In the genomic region with DNA sequence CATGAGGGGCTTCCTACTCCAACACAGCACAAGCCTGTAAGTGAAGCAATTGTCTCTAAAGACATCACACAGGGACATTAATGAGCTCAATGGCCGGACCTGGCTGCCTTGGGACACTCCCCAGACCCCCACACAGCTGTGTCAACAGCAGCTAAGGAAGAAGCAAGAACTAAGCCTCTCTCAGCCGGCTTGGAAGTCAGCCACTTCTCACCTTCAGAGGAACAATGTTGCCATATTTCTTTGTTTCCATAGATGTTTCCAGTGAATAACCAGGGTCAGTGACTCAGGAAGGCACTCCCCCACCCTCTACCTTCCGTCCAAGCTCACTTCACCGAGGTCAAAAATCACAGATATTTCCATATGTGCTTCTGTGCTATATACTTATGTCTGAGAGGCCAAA, we compare ENCODE assay signal across 8 mouse cellular contexts.
DNase-seq lines count a peak whose midpoint lies in the region; ATAC-seq and TF ChIP-seq lines count a peak whose summit lies in the region.

No protein-coding gene starts in this region.

- peaks cover 10% of the 10 kb centered on the region for H3K9me3 ChIP-seq in embryonic facial prominence, embryonic 10.5 days
- H3K9me3 ChIP-seq in heart, embryonic 14.5 days (ENCODE audit: control insufficient read depth, low read length) = 0 out of 2 replicates have a peak, but pooled peaks cover 6% of the 10 kb centered on the region
- H3K9me3 ChIP-seq in limb, embryonic 14.5 days (ENCODE audit: control insufficient read depth, low read length) = peaks cover 6% of the 10 kb centered on the region; the same call in 1 of the 2 replicates

- H3K36me3 ChIP-seq in kidney, adult 2 months (ENCODE audit: control insufficient read depth, insufficient read depth, low read length) = no peaks in the 10 kb centered on the region
- H3K36me3 ChIP-seq in embryonic facial prominence, embryonic 10.5 days (replicated peaks) = no peaks in the 10 kb centered on the region
- H3K36me3 ChIP-seq in heart, embryonic 14.5 days (ENCODE audit: control insufficient read depth, insufficient read depth, low read length) = no peaks in the 10 kb centered on the region
- no peaks in the 10 kb centered on the region for H3K36me3 ChIP-seq in limb, embryonic 14.5 days (ENCODE audit: control insufficient read depth, insufficient read depth, low read length)

- no peak overlapping the region for H3K4me2 ChIP-seq in heart, embryonic 14.5 days (ENCODE audit: low read length)
- H3K4me2 ChIP-seq in limb, embryonic 14.5 days (replicated peaks; ENCODE audit: low read depth, low read length, severe bottlenecking) = no peak overlapping the region

- peak; percentile 54 for ATAC-seq in heart, embryonic 14.5 days (ENCODE audit: insufficient number of reproducible peaks, insufficient read depth, low FRiP score, low read depth)
- peak; percentile 39; the same call in 1 of the 2 replicates for ATAC-seq in limb, embryonic 14.5 days (ENCODE audit: low FRiP score, low read depth)
- ATAC-seq in cerebellum, adult (ENCODE audit: insufficient number of reproducible peaks, low FRiP score, low TSS enrichment) = no peak

- H3K4me1 ChIP-seq in kidney, adult 2 months (ENCODE audit: control insufficient read depth, insufficient read depth, low read length) = no peaks in the 10 kb centered on the region
- peaks cover 33% of the 10 kb centered on the region for H3K4me1 ChIP-seq in embryonic facial prominence, embryonic 10.5 days
- peaks cover 0 to 3% of the 10 kb centered on the region in 2 experiments; a peak in 1 of 4 replicates for H3K4me1 ChIP-seq in heart, embryonic 14.5 days (ENCODE audit: control insufficient read depth in 2 of 2, insufficient read depth in 2 of 2, low read length in 2 of 2)
- H3K4me1 ChIP-seq in limb, embryonic 14.5 days (ENCODE audit: control insufficient read depth, insufficient read depth, low read length) = peaks cover 14% of the 10 kb centered on the region

- no peak overlapping the region for H3K9ac ChIP-seq in heart, embryonic 14.5 days (ENCODE audit: low read length)
- H3K9ac ChIP-seq in limb, embryonic 14.5 days (ENCODE audit: low read depth, low read length, severe bottlenecking) = no peak overlapping the region

- no peak for TF ChIP-seq CTCF in kidney, adult 2 months (conservative IDR thresholded peaks at IDR 0.05; ENCODE audit: insufficient read depth, insufficient read length, low read depth, low read length)

- TF ChIP-seq POLR2A in kidney, adult 2 months (IDR thresholded peaks at IDR 0.05; ENCODE audit: low read depth, low read length) = no peak
- no peak for TF ChIP-seq POLR2A in limb, embryonic 14.5 days (IDR thresholded peaks at IDR 0.05; ENCODE audit: borderline replicate concordance, extremely low read depth, insufficient read depth, insufficient read length)

- WGBS in kidney, adult 2 months = 54% methylated on average over 4 of the region's 4 CpGs
- 52% methylated on average over 4 of the region's 4 CpGs for WGBS in embryonic facial prominence, embryonic 10.5 days
- WGBS in heart, embryonic 14.5 days = 43% methylated on average over 4 of the region's 4 CpGs
- 30% methylated on average over 4 of the region's 4 CpGs for WGBS in limb, embryonic 14.5 days

- H3K4me3 ChIP-seq in kidney, adult 2 months (ENCODE audit: insufficient read depth, low read depth, low read length) = no peak overlapping the region
- no peak overlapping the region for H3K4me3 ChIP-seq in embryonic facial prominence, embryonic 10.5 days
- no peak overlapping the region for H3K4me3 ChIP-seq in heart, embryonic 14.5 days (ENCODE audit: control insufficient read depth in 1 of 2, insufficient read depth in 1 of 2, low read depth in 1 of 2, low read length in 2 of 2)
- no peak overlapping the region for H3K4me3 ChIP-seq in limb, embryonic 14.5 days (replicated peaks; ENCODE audit: low read length)

- no peaks in the 10 kb centered on the region for H3K27me3 ChIP-seq in kidney, adult 2 months (replicated peaks; ENCODE audit: control insufficient read depth, insufficient read depth, low read length)
- H3K27me3 ChIP-seq in embryonic facial prominence, embryonic 10.5 days (replicated peaks; ENCODE audit: low read depth, poor library complexity, severe bottlenecking) = no peaks in the 10 kb centered on the region
- H3K27me3 ChIP-seq in heart, embryonic 14.5 days (ENCODE audit: control insufficient read depth, insufficient read depth, low read length) = no peaks in the 10 kb centered on the region
- H3K27me3 ChIP-seq in limb, embryonic 14.5 days (ENCODE audit: control insufficient read depth, insufficient read depth, low read length) = no peaks in the 10 kb centered on the region

- H3K27ac ChIP-seq in kidney, adult 2 months (ENCODE audit: insufficient read depth, low read depth, low read length) = no peak overlapping the region
- H3K27ac ChIP-seq in embryonic facial prominence, embryonic 10.5 days (replicated peaks) = peak overlapping the region; percentile 49
- peak overlapping the region; percentile 59; a peak in 2 of 4 replicates for H3K27ac ChIP-seq in heart, embryonic 14.5 days (replicated peaks in 1 of 2; ENCODE audit: control insufficient read depth in 1 of 2, insufficient read depth in 1 of 2, low read depth in 2 of 2, low read length in 2 of 2)
- peak overlapping the region; percentile 65 for H3K27ac ChIP-seq in limb, embryonic 14.5 days (replicated peaks; ENCODE audit: low read depth, low read length)

- peak; percentile 58 for DNase-seq in kidney, adult 2 months
- DNase-seq in kidney, adult 9 months = no peak
- DNase-seq in embryonic facial prominence, embryonic 10.5 days (ENCODE audit: low spot score) = no peak
- DNase-seq in limb, embryonic 14.5 days (ENCODE audit: low spot score) = peak; percentile 57
- DNase-seq in right cerebral cortex, postnatal 10 days (ENCODE audit: low spot score in 2 of 2) = no peak
- DNase-seq in MN1 (ENCODE audit: low spot score) = no peak

Comparison
In these comparisons a context has a peak if more than half of its experiments do, and no peak if none do; other contexts are left out.
1. DNase-seq: peak in kidney, adult 2 months (single experiment) and limb, embryonic 14.5 days (single experiment); none in kidney, adult 9 months (single experiment), embryonic facial prominence, embryonic 10.5 days (single experiment), right cerebral cortex, postnatal 10 days (0 of 2) and MN1 (single experiment).